Mouse (Mus musculus): ENCODE data around the gene Dysf. TPM values are rescaled to one million over a fixed set of nuclear protein-coding genes. Genes with fewer than 3 reads are reported as not detected.

Dysf gene
- total and polyA plus RNA-seq, 3 experiments, result 0.05 to 0.39 (median 0.38) TPM

GRCm38 (mm10) chr6:84148470-84148869, 140.1 kb downstream of the Dysf start:
- H3K4me2 ChIP-seq (ENCODE audit: insufficient read depth, low read depth, poor library complexity, severe bottlenecking), result no peak overlapping the region
- H3K9me3 ChIP-seq (replicated peaks; ENCODE audit: low read length), result no peaks in the 10 kb centered on the region
- no peaks in the 10 kb centered on the region for H3K79me2 ChIP-seq (replicated peaks; ENCODE audit: control insufficient read depth, extremely low read depth, insufficient read depth, poor library complexity, severe bottlenecking)
- H3K27me3 ChIP-seq (replicated peaks), result peaks cover 84% of the 10 kb centered on the region
- no peaks in the 10 kb centered on the region for H3K36me3 ChIP-seq (replicated peaks in 1 of 2; ENCODE audit: control insufficient read depth in 1 of 2, insufficient read depth in 1 of 2, low read length in 1 of 2)
- peak; percentile 5 for DNase-seq (ENCODE audit: extremely low read depth)
- no peaks in the 10 kb centered on the region for H3K4me1 ChIP-seq (ENCODE audit: control insufficient read depth in 1 of 2, insufficient read depth in 2 of 2)
- TF ChIP-seq MAX (IDR thresholded peaks at IDR 0.05; ENCODE audit: low read length) (no peak), CTCF (conservative IDR thresholded peaks at IDR 0.05 in 1 of 2, IDR thresholded peaks at IDR 0.05 in 1 of 2; ENCODE audit: low read depth in 2 of 2, low read length in 2 of 2) (peak in 1 of 2 experiments; percentile 56; a peak in 2 of 4 replicates), SMC3 (IDR thresholded peaks at IDR 0.05; ENCODE audit: low read depth, low read length) (peak; percentile 34), MYC (IDR thresholded peaks at IDR 0.05; ENCODE audit: low read depth, low read length) (no peak), USF2 (conservative IDR thresholded peaks at IDR 0.05; ENCODE audit: low read depth, low read length) (no peak), ELF1 (IDR thresholded peaks at IDR 0.05; ENCODE audit: low read depth, low read length) (no peak), NELFE (IDR thresholded peaks at IDR 0.05; ENCODE audit: low read depth, low read length) (no peak), MAFK (IDR thresholded peaks at IDR 0.05; ENCODE audit: insufficient replicate concordance, low read length) (no peak), RAD21 (IDR thresholded peaks at IDR 0.05; ENCODE audit: low read depth, low read length) (peak; percentile 39), JUN (IDR thresholded peaks at IDR 0.05; ENCODE audit: insufficient read depth, low read depth, low read length) (no peak), KAT2A (IDR thresholded peaks at IDR 0.05; ENCODE audit: insufficient replicate concordance, low read length) (no peak), NRF1 (IDR thresholded peaks at IDR 0.05; ENCODE audit: low read depth, low read length) (no peak), TCF12 (IDR thresholded peaks at IDR 0.05; ENCODE audit: low read depth, low read length) (no peak), E2F4 (IDR thresholded peaks at IDR 0.05; ENCODE audit: insufficient replicate concordance, low read depth, low read length) (no peak), IRF4 (IDR thresholded peaks at IDR 0.05; ENCODE audit: low read depth, low read length) (no peak), TBP (conservative IDR thresholded peaks at IDR 0.05; ENCODE audit: low read depth, low read length) (no peak), JUND (conservative IDR thresholded peaks at IDR 0.05; ENCODE audit: low read depth, low read length) (no peak)
- no peak overlapping the region for H3K9ac ChIP-seq (ENCODE audit: insufficient read depth, low read depth)
- no peak overlapping the region for H3K27ac ChIP-seq (ENCODE audit: insufficient read depth, low read depth)
- in situ Hi-C loops (cut with MboI; ENCODE audit: low pct_ligation_motif_present, low pct_unique_long_range_greater_than_20kb, low sequenced_read_pairs) (no loop called here), dilution Hi-C loops (cut with MboI; ENCODE audit: extremely low pct_ligation_motif_present, extremely low pct_unique_long_range_greater_than_20kb, low sequenced_read_pairs) (no loop called here)
- no peak overlapping the region for H3K4me3 ChIP-seq (replicated peaks in 1 of 3; ENCODE audit: low read depth in 2 of 3, low read length in 2 of 3, poor library complexity in 1 of 3)

GRCm38 (mm10) chr6:84154508-84154907, 146.1 kb downstream of the Dysf start:
- DNase-seq (ENCODE audit: extremely low read depth), result no peak
- Histone ChIP-seq H3K36me3 (replicated peaks in 1 of 2; ENCODE audit: control insufficient read depth in 1 of 2, insufficient read depth in 1 of 2, low read length in 1 of 2) (no peaks in the 10 kb centered on the region), H3K79me2 (replicated peaks; ENCODE audit: control insufficient read depth, extremely low read depth, insufficient read depth, poor library complexity, severe bottlenecking) (no peaks in the 10 kb centered on the region), H3K9me3 (replicated peaks; ENCODE audit: low read length) (no peaks in the 10 kb centered on the region), H3K4me3 (replicated peaks in 1 of 3; ENCODE audit: low read depth in 2 of 3, low read length in 2 of 3, poor library complexity in 1 of 3) (no peak overlapping the region), H3K27ac (ENCODE audit: insufficient read depth, low read depth) (no peak overlapping the region), H3K9ac (ENCODE audit: insufficient read depth, low read depth) (no peak overlapping the region), H3K4me2 (ENCODE audit: insufficient read depth, low read depth, poor library complexity, severe bottlenecking) (no peak overlapping the region), H3K4me1 (ENCODE audit: control insufficient read depth in 1 of 2, insufficient read depth in 2 of 2) (no peaks in the 10 kb centered on the region), H3K27me3 (replicated peaks) (peaks cover 58% of the 10 kb centered on the region)
- in situ Hi-C loops (cut with MboI; ENCODE audit: low pct_ligation_motif_present, low pct_unique_long_range_greater_than_20kb, low sequenced_read_pairs) (no loop called here), dilution Hi-C loops (cut with MboI; ENCODE audit: extremely low pct_ligation_motif_present, extremely low pct_unique_long_range_greater_than_20kb, low sequenced_read_pairs) (no loop called here)
- no peak for TF ChIP-seq E2F4 (IDR thresholded peaks at IDR 0.05; ENCODE audit: insufficient replicate concordance, low read depth, low read length)
- no peak for TF ChIP-seq TCF12 (IDR thresholded peaks at IDR 0.05; ENCODE audit: low read depth, low read length)
- TF ChIP-seq CHD2 (IDR thresholded peaks at IDR 0.05; ENCODE audit: low read length), result no peak
- no peak for TF ChIP-seq USF2 (conservative IDR thresholded peaks at IDR 0.05; ENCODE audit: low read depth, low read length)
- no peak for TF ChIP-seq POLR2A (IDR thresholded peaks at IDR 0.05; ENCODE audit: low read depth, low read length)
- TF ChIP-seq RCOR1 (conservative IDR thresholded peaks at IDR 0.05; ENCODE audit: low read depth, low read length), result no peak
- TF ChIP-seq CHD1 (IDR thresholded peaks at IDR 0.05; ENCODE audit: low read depth, low read length), result no peak
- TF ChIP-seq GABPA (IDR thresholded peaks at IDR 0.05; ENCODE audit: insufficient replicate concordance, low read depth, low read length), result no peak
- no peak for TF ChIP-seq NRF1 (IDR thresholded peaks at IDR 0.05; ENCODE audit: low read depth, low read length)
- no peak for TF ChIP-seq MAZ (IDR thresholded peaks at IDR 0.05; ENCODE audit: low read depth, low read length)
- TF ChIP-seq SMC3 (IDR thresholded peaks at IDR 0.05; ENCODE audit: low read depth, low read length), result no peak
- TF ChIP-seq TBP (conservative IDR thresholded peaks at IDR 0.05; ENCODE audit: low read depth, low read length), result no peak
- TF ChIP-seq EP300 (IDR thresholded peaks at IDR 0.05; ENCODE audit: low read length), result no peak
- no peak for TF ChIP-seq KAT2A (IDR thresholded peaks at IDR 0.05; ENCODE audit: insufficient replicate concordance, low read length)
- no peak for TF ChIP-seq POLR2AphosphoS2 (IDR thresholded peaks at IDR 0.05; ENCODE audit: low read depth, low read length)
